Mouse (Mus musculus): ENCODE data around the gene Zfp622. TPM values are rescaled to one million over a fixed set of nuclear protein-coding genes. Genes with fewer than 3 reads are reported as not detected.

Zfp622 gene
- total and polyA plus RNA-seq, 3 experiments, result 65.6 to 146 (median 84.3) TPM

DNA sequence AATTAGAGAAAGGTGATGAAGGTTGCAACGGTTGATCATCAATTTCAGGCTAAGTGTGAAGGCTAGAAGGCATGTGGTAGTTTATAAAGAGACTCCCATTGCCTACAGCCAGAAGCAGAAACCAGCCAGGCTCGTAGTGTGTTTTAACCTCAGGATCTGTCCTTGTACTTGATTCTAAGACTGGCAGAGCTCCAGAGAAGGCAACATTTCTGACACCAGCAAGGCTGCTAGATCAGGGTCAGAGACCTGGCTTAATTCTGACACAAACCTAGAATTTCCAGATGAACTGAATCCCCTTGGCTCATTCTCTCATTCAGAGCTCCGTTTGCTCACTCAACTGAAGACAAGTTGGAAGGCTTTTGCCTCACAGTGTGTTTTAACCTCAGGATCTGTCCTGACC is 24.5 kb downstream of the Zfp622 start:
- Histone ChIP-seq H3K27ac (ENCODE audit: insufficient read depth, low read depth) (no peak overlapping the region), H3K9me3 (replicated peaks; ENCODE audit: low read length) (no peaks in the 10 kb centered on the region), H3K4me1 (ENCODE audit: control insufficient read depth in 1 of 2, insufficient read depth in 2 of 2) (no peaks in the 10 kb centered on the region), H3K27me3 (replicated peaks) (no peaks in the 10 kb centered on the region), H3K4me2 (ENCODE audit: insufficient read depth, low read depth, poor library complexity, severe bottlenecking) (no peak overlapping the region), H3K9ac (ENCODE audit: insufficient read depth, low read depth) (no peak overlapping the region), H3K4me3 (replicated peaks in 1 of 3; ENCODE audit: low read depth in 2 of 3, low read length in 2 of 3, poor library complexity in 1 of 3) (no peak overlapping the region), H3K36me3 (replicated peaks in 1 of 2; ENCODE audit: control insufficient read depth in 1 of 2, insufficient read depth in 1 of 2, low read length in 1 of 2) (no peaks in the 10 kb centered on the region), H3K79me2 (replicated peaks; ENCODE audit: control insufficient read depth, extremely low read depth, insufficient read depth, poor library complexity, severe bottlenecking) (no peaks in the 10 kb centered on the region)
- TF ChIP-seq POLR2A (IDR thresholded peaks at IDR 0.05; ENCODE audit: low read depth, low read length) (no peak), USF1 (IDR thresholded peaks at IDR 0.05; ENCODE audit: low read depth, low read length) (no peak), PAX5 (IDR thresholded peaks at IDR 0.05; ENCODE audit: low read length) (no peak), SIN3A (IDR thresholded peaks at IDR 0.05; ENCODE audit: low read length) (no peak), USF2 (conservative IDR thresholded peaks at IDR 0.05; ENCODE audit: low read depth, low read length) (no peak), RCOR1 (conservative IDR thresholded peaks at IDR 0.05; ENCODE audit: low read depth, low read length) (no peak), BHLHE40 (IDR thresholded peaks at IDR 0.05; ENCODE audit: low read depth, low read length) (no peak), EP300 (IDR thresholded peaks at IDR 0.05; ENCODE audit: low read length) (no peak), NRF1 (IDR thresholded peaks at IDR 0.05; ENCODE audit: low read depth, low read length) (no peak), E2F4 (IDR thresholded peaks at IDR 0.05; ENCODE audit: insufficient replicate concordance, low read depth, low read length) (no peak), ZNF384 (IDR thresholded peaks at IDR 0.05; ENCODE audit: low read depth, low read length) (no peak), MYC (IDR thresholded peaks at IDR 0.05; ENCODE audit: low read depth, low read length) (no peak), CHD2 (IDR thresholded peaks at IDR 0.05; ENCODE audit: low read length) (no peak), RAD21 (IDR thresholded peaks at IDR 0.05; ENCODE audit: low read depth, low read length) (no peak), MEF2A (IDR thresholded peaks at IDR 0.05; ENCODE audit: borderline replicate concordance, low read depth, low read length) (no peak), TCF12 (IDR thresholded peaks at IDR 0.05; ENCODE audit: low read depth, low read length) (no peak), NELFE (IDR thresholded peaks at IDR 0.05; ENCODE audit: low read depth, low read length) (no peak)
- in situ Hi-C loops (cut with MboI; ENCODE audit: low pct_ligation_motif_present, low pct_unique_long_range_greater_than_20kb, low sequenced_read_pairs) (no loop called here), dilution Hi-C loops (cut with MboI; ENCODE audit: extremely low pct_ligation_motif_present, extremely low pct_unique_long_range_greater_than_20kb, low sequenced_read_pairs) (no loop called here)
- no peak for DNase-seq (ENCODE audit: extremely low read depth)

DNA sequence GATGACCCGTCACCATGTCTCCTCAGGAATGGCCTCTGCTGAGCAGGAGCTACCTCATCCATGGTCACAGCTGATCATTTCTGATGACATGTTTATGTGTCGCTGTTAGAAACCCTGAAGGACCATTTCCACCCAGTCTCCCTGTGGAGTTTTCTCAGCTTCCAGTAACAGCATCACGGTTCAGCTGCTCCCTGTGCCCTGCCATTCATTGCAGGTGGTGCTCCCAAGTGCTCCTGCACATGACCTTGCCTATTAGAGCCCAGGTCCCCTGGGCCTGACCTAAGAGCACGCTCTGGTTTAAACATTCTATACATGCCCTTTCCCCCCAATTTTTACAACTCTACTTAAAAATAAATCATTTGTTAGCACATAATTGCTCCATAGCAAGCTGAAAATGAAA is 28.7 kb downstream of the Zfp622 start:
- in situ Hi-C loops (cut with MboI; ENCODE audit: low pct_ligation_motif_present, low pct_unique_long_range_greater_than_20kb, low sequenced_read_pairs) (loop anchor here (10.0 kb wide), 1 partner anchor 312 kb away; no protein-coding TSS in a partner anchor), dilution Hi-C loops (cut with MboI; ENCODE audit: extremely low pct_ligation_motif_present, extremely low pct_unique_long_range_greater_than_20kb, low sequenced_read_pairs) (no loop called here)
- peaks cover 5 to 21% of the 10 kb centered on the region in 2 experiments; a peak in 3 of 4 replicates for H3K4me1 ChIP-seq (ENCODE audit: control insufficient read depth in 1 of 2, insufficient read depth in 2 of 2)
- no peak overlapping the region for H3K4me3 ChIP-seq (replicated peaks in 1 of 3; ENCODE audit: low read depth in 2 of 3, low read length in 2 of 3, poor library complexity in 1 of 3)
- no peak overlapping the region for H3K27ac ChIP-seq (ENCODE audit: insufficient read depth, low read depth)
- no peaks in the 10 kb centered on the region for H3K79me2 ChIP-seq (replicated peaks; ENCODE audit: control insufficient read depth, extremely low read depth, insufficient read depth, poor library complexity, severe bottlenecking)
- no peaks in the 10 kb centered on the region for H3K27me3 ChIP-seq (replicated peaks)
- no peak for DNase-seq (ENCODE audit: extremely low read depth)
- no peak overlapping the region for H3K4me2 ChIP-seq (ENCODE audit: insufficient read depth, low read depth, poor library complexity, severe bottlenecking)
- no peak overlapping the region for H3K9ac ChIP-seq (ENCODE audit: insufficient read depth, low read depth)
- TF ChIP-seq POLR2AphosphoS2 (IDR thresholded peaks at IDR 0.05; ENCODE audit: low read depth, low read length) (no peak), JUN (IDR thresholded peaks at IDR 0.05; ENCODE audit: insufficient read depth, low read depth, low read length) (no peak), CHD2 (IDR thresholded peaks at IDR 0.05; ENCODE audit: low read length) (no peak), IRF4 (IDR thresholded peaks at IDR 0.05; ENCODE audit: low read depth, low read length) (no peak), NRF1 (IDR thresholded peaks at IDR 0.05; ENCODE audit: low read depth, low read length) (no peak), MXI1 (IDR thresholded peaks at IDR 0.05; ENCODE audit: low read depth, low read length) (no peak), BHLHE40 (IDR thresholded peaks at IDR 0.05; ENCODE audit: low read depth, low read length) (no peak), POLR2A (IDR thresholded peaks at IDR 0.05; ENCODE audit: low read depth, low read length) (no peak), ZKSCAN1 (IDR thresholded peaks at IDR 0.05; ENCODE audit: borderline replicate concordance, low read depth, low read length) (no peak), ZNF384 (IDR thresholded peaks at IDR 0.05; ENCODE audit: low read depth, low read length) (no peak), MAX (IDR thresholded peaks at IDR 0.05; ENCODE audit: low read length) (no peak), JUND (conservative IDR thresholded peaks at IDR 0.05; ENCODE audit: low read depth, low read length) (no peak)
- H3K36me3 ChIP-seq (replicated peaks in 1 of 2; ENCODE audit: control insufficient read depth in 1 of 2, insufficient read depth in 1 of 2, low read length in 1 of 2), result no peaks in the 10 kb centered on the region
- no peaks in the 10 kb centered on the region for H3K9me3 ChIP-seq (replicated peaks; ENCODE audit: low read length)
